Mouse (Mus musculus) midbrain, embryonic 13.5 days (tissue): ENCODE measurements around the gene Noct. TPM values are rescaled to one million over a fixed set of nuclear protein-coding genes. Genes with fewer than 3 reads are reported as not detected.

Experiments used
- ATAC-seq: fragments of 200-750 bp; cut with Nextera tagmentation; 2 replicates; pipeline ENCODE4 v1.8.0; 2017; ENCODE audit warnings: mild to moderate bottlenecking, moderate TSS enrichment, moderate library complexity
- H3K27ac ChIP-seq: fragments of 300-500 bp; sonication (generic); 2 replicates; pipeline ENCODE4 v1.5.1; 2015; ENCODE audit warnings: inconsistent platforms, mild to moderate bottlenecking, moderate library complexity
- H3K27me3 ChIP-seq: fragments of 300-500 bp; sonication (generic); 2 replicates; pipeline ENCODE4 v1.6.1; 2015; ENCODE audit warnings: mild to moderate bottlenecking, inconsistent platforms
- H3K36me3 ChIP-seq: fragments of 300-500 bp; sonication (generic); 2 replicates; pipeline ENCODE4 v1.6.1; 2015; ENCODE audit warnings: mild to moderate bottlenecking, inconsistent platforms
- H3K4me1 ChIP-seq: fragments of 300-500 bp; sonication (generic); replicated peaks from 2 replicates; pipeline ENCODE4 v1.6.1; 2015; ENCODE audit warnings: inconsistent platforms
- H3K4me2 ChIP-seq: fragments of 300-500 bp; sonication (generic); replicated peaks from 2 replicates; pipeline ENCODE4 v1.6.1; 2015; ENCODE audit warnings: moderate library complexity, mild to moderate bottlenecking, inconsistent platforms
- H3K4me3 ChIP-seq: fragments of 300-500 bp; sonication (generic); replicated peaks from 2 replicates; pipeline ENCODE4 v1.5.1; 2015; ENCODE audit warnings: mild to moderate bottlenecking, inconsistent platforms
- H3K9ac ChIP-seq: fragments of 300-500 bp; sonication (generic); replicated peaks from 2 replicates; pipeline ENCODE4 v1.6.1; 2015; ENCODE audit warnings: mild to moderate bottlenecking, inconsistent platforms
- H3K9me3 ChIP-seq: fragments of 300-500 bp; sonication (generic); 2 replicates; pipeline ENCODE4 v1.6.1; 2016; ENCODE audit warnings: mild to moderate bottlenecking, inconsistent platforms
- WGBS: fragments of 180-500 bp; shearing (Covaris S2); methylation state at CpG from one replicate; pipeline ENCODE4 v1.1.7; 2015; 5-methylcytosine and 5-hydroxymethylcytosine counted together
- polyA plus RNA-seq: library from polyadenylated mRNA; unstranded; fragments of >200 nt; fragmentation: Nextera tagmentation; extraction: Ambion mirVana; gene quantifications from 2 replicates; pipeline ENCODE4 v1.2.1, GENCODE M21; 2015

Gene Noct
- polyA plus RNA-seq, 1 experiment from 2014 or later: 17.8 TPM

DNA sequence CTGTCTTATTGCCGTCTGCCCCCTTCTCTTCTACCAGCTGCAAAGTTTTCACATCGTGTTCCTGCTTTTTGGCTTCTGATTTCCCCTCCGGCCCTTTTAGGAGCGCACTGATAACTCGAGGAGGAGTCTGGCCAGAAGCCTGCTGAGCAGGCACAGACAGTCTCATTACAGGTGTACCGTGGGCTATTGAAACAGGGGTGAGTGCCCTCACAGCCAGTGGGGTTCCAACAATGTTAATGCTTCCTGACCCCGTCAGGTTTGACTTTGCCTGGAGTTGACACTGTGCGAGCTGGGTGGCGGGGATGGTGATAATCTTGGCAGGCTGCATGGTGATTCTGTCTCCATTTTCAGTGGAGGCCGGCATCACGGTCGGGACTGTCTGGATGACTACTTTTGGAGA is 32.2 kb downstream of the Noct start:
- H3K4me3 ChIP-seq: no peak overlapping the region
- no peaks in the 10 kb centered on the region for H3K27me3 ChIP-seq
- peaks cover 74% of the 10 kb centered on the region for H3K36me3 ChIP-seq
- no peak for ATAC-seq
- no peak overlapping the region for H3K9ac ChIP-seq
- no peak overlapping the region for H3K27ac ChIP-seq
- H3K4me2 ChIP-seq: no peak overlapping the region
- no peaks in the 10 kb centered on the region for H3K4me1 ChIP-seq
- 90% methylated on average over 12 of the region's 12 CpGs for WGBS
- no peaks in the 10 kb centered on the region for H3K9me3 ChIP-seq

DNA sequence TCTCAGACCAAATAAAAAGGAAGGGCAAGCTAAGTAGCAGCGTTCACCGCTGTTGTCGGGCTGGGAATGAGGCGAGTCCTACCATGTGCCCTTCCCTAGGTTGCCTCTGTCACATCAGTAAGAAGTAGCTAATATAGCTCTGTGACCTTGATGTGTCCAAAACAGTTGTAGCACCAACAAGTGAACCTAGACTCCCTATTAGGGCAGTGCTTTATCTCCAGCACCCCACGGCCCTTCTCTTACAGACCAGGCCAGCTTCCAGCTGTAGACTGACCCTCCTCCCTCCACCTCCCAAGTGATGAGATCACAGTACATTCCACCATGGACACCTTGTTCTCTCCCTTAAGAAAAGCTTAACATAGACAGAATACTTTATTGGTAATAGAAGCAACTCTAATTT is 33.8 kb downstream of the Noct start:
- Histone ChIP-seq H3K36me3 (peaks cover 75% of the 10 kb centered on the region), H3K4me2 (no peak overlapping the region), H3K9me3 (no peaks in the 10 kb centered on the region), H3K27me3 (no peaks in the 10 kb centered on the region), H3K9ac (no peak overlapping the region), H3K27ac (no peak overlapping the region), H3K4me1 (no peaks in the 10 kb centered on the region), H3K4me3 (no peak overlapping the region)
- 96% methylated on average over 5 of the region's 5 CpGs for WGBS
- ATAC-seq: no peak

DNA sequence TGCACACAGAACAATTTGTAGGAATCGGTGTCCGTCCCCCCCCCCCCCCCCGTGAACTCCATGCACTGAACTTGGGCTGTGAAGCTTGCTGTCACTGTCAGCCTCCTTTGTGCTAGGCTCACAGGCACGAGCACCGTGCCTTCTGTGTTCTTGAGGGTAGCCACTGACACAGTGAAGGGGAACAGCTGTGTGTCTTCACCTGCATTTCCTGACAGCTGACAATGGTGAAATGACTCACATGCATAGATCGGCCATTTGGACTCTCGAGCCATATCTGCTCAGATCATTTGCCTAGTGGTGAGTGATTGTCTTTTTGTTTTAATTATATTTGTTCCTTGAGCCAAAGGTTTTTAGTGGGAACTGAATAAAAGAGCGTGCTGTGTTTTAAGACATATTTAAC is 38.7 kb downstream of the Noct start:
- peaks cover 63% of the 10 kb centered on the region for H3K36me3 ChIP-seq
- WGBS: 94% methylated on average over 8 of the region's 8 CpGs
- no peak for ATAC-seq

DNA sequence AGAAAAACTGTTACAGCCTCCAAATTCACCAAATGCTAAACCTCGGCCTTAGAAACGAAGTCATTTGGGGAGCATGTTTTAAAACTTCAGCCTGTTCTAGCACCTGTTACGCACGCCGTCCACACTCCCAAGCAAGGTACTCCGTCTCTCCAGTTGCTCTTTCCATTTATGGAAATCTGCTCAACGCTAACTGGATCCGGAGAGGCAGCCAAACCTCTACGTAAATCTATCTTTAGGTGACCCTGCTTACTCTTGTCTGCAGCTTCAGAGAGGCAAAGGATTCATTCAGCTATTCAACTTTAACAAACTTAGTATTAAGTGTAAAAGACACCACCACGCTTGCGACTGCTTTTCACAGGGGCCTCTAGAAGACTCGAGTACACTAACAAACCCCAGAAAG is 44.2 kb downstream of the Noct start:
- no peak for ATAC-seq
- Histone ChIP-seq H3K9me3 (no peaks in the 10 kb centered on the region), H3K9ac (no peak overlapping the region), H3K4me1 (no peaks in the 10 kb centered on the region), H3K27me3 (no peaks in the 10 kb centered on the region), H3K4me3 (no peak overlapping the region), H3K27ac (no peak overlapping the region), H3K4me2 (no peak overlapping the region), H3K36me3 (peaks cover 25% of the 10 kb centered on the region)
- WGBS: 91% methylated on average over 12 of the region's 12 CpGs

More for the DNA sequence above, 38.7 kb downstream of the Noct start:
- no peaks in the 10 kb centered on the region for H3K4me1 ChIP-seq
- no peak overlapping the region for H3K4me2 ChIP-seq
- H3K27me3 ChIP-seq: no peaks in the 10 kb centered on the region
- no peak overlapping the region for H3K4me3 ChIP-seq
- H3K9ac ChIP-seq: no peak overlapping the region
- no peaks in the 10 kb centered on the region for H3K9me3 ChIP-seq
- H3K27ac ChIP-seq: no peak overlapping the region

DNA sequence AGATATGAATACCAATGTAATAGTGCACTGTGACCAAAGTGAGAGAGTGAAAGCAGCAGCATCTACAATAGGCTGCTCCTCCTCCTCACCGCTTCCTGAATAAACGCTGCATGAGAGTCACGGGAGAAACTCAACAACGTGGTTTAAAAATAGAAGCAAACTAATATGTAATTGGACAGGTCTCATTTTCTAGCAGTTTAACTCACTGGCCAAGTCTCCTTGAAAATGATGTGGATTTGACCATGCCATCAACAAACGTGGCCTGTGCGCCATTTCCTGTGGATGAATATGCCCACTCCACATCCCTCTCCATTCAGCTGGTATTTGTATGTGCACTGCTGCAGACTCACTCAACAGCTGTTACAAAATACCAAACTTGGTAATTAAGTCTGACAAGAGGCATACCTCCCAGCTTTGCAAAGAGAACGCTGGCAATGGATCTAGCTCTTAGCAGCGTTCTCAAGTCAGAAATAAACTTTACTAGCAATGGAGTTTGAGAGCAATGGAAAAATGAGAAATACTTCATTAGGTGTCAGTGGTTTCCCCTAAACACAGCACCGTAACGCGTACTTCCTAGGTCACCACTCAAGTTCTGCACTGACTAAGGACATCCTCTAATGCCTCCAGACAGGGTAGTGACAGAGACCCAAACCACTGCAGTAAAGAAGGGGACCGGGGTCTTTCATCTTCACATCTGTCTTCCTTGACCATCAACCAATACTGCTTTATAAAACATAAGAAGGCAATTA is 46.0 kb downstream of the Noct start:
- no peak overlapping the region for H3K9ac ChIP-seq
- 91% methylated on average over 12 of the region's 12 CpGs for WGBS
- peaks cover 5% of the 10 kb centered on the region for H3K4me1 ChIP-seq
- no peak overlapping the region for H3K4me3 ChIP-seq
- no peaks in the 10 kb centered on the region for H3K27me3 ChIP-seq
- ATAC-seq: no peak
- H3K27ac ChIP-seq: no peak overlapping the region
- no peak overlapping the region for H3K4me2 ChIP-seq
- H3K9me3 ChIP-seq: no peaks in the 10 kb centered on the region
- H3K36me3 ChIP-seq: peaks cover 7% of the 10 kb centered on the region

DNA sequence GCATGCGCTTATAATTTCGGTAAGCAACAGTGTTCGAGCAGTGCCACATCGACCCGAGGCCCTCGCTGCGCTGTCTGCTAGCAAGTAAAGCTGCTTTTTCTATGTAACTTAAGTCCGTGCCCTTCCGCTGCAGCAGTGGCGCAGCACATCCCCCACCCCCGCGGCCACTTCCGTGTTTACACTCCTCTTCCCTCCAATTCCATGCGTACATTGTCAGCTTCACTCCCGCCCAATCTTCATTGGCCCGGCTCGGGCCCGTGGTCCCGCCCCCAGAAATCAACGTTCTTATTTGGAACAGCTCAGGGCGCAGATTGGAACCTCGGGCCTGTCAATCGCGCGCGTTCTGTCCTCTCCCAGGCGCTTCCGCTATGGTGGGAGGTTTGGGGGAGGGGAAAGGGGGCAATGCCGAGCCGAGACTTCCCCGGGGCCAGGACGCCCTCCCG is 51.7 kb downstream of the Noct start:
- Histone ChIP-seq H3K27me3 (no peaks in the 10 kb centered on the region), H3K36me3 (no peaks in the 10 kb centered on the region), H3K4me1 (peaks cover 21% of the 10 kb centered on the region), H3K4me3 (peak overlapping the region; percentile 98), H3K27ac (peak overlapping the region; percentile 95), H3K4me2 (peak overlapping the region; percentile 73), H3K9me3 (no peaks in the 10 kb centered on the region), H3K9ac (peak overlapping the region; percentile 89)
- peak; percentile 99 for ATAC-seq
- WGBS: 0% methylated on average over 32 of the region's 33 CpGs

DNA sequence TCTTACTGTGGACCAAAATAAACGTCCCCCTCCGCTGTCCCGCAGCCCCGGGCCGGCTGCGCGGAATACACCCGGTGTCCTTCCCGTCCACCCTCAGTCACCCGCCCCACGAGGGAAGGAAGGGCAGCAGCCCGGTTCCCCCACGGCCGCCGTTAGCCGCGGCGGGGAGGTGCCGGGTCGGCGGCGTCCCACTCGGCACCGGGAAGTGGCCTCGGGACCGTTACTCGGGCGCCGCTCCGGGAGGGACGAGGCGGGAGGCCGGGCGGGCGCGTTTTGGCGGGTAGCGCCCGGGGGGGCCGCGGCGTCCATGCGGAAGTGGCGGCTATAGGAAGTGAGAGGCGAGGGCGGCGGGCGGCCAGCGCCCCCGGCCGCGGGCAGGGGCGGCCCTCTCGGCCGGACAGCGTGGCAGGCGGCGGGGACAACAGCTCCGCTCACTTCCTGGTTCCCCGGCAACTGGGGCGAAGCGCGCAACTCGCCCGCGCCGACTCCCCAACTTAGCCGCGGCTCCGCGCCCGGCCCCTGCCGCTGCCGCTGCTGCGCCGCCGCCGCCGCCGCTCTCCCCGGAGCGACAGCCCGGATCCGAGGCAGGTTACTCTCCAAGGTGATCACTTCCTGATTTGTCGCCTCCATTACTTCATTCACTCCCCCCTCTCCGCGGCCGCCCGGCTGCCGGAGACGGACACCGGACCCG is 52.3 kb downstream of the Noct start:
- H3K9me3 ChIP-seq: no peaks in the 10 kb centered on the region
- H3K27ac ChIP-seq: peak overlapping the region; percentile 95
- no peaks in the 10 kb centered on the region for H3K36me3 ChIP-seq
- peak overlapping the region; percentile 73 for H3K4me2 ChIP-seq
- peak; percentile 38 for ATAC-seq
- peak overlapping the region; percentile 98 for H3K4me3 ChIP-seq
- H3K9ac ChIP-seq: peak overlapping the region; percentile 89
- H3K27me3 ChIP-seq: no peaks in the 10 kb centered on the region
- H3K4me1 ChIP-seq: peaks cover 21% of the 10 kb centered on the region
- 0% methylated on average over 69 of the region's 93 CpGs for WGBS

DNA sequence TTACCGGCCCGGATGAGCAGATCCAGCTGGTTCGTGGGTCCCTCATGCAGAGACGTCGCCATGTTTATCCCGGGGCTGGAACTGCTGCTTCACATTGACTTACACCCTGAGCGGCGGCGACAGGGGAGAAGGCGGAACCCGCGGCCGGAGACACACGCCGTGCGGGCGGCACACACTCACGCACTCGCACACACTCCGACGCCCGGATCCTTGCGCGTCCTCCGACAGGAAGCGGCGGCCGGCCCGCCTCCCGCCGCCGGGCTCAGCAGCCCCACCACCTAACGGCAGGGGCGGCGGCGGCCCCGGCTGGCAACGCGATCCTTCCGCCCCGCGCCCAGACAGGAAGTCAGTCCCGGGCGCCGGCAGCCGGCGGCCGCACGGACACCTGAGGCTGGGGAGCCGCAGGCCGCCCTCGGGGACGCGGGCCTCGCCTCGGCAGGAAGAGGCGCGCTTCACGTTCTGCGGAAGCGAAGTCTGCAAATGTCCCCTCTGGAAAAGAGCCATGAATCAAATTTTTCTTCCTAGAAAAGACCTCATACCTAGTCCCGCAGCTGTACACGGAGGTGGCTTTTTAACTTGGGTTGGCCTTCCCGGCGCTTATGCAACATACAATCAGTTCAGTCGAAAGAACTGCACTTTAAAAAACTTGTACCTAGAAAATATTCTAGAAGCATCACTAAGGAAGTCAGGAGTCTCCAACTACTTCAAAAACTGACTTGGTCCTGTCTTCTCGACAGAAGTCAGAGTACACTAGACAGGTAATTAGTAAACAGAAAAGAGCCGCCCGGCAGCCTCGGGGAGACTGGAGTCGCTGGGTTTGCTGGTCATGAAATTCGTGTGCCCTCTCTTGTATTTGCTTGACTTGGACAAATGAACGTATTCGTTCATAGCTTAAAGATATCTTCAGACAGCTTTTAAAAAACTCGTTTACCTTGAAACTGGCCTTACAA is 53.2 kb downstream of the Noct start:
- peak overlapping the region; percentile 73 for H3K4me2 ChIP-seq
- peak overlapping the region; percentile 89 for H3K9ac ChIP-seq
- no peaks in the 10 kb centered on the region for H3K9me3 ChIP-seq
- WGBS: 1% methylated on average over 69 of the region's 75 CpGs
- peaks cover 21% of the 10 kb centered on the region for H3K4me1 ChIP-seq
- H3K36me3 ChIP-seq: no peaks in the 10 kb centered on the region
- H3K27ac ChIP-seq: peak overlapping the region; percentile 95
- ATAC-seq: peak; percentile 69
- H3K4me3 ChIP-seq: peak overlapping the region; percentile 98
- no peaks in the 10 kb centered on the region for H3K27me3 ChIP-seq

DNA sequence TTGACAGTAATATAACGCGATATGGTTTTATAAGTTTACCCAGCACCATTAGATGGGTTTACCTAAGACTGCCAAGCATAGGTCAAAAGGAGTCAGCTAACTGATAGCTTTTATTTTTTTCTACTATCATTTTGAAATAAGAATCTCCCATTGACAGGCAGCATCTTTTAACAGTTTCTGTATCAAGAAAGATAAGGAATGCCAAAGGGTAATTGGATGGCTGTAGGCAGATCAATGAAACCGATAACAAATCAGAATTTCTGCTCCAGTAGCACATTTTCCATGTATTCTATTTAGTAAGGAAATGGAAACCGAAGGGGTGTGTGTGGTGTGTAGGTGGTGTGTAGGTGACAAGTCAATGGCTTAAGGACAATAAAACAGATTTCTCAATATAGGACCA is 54.2 kb downstream of the Noct start:
- H3K4me3 ChIP-seq: no peak overlapping the region
- no peaks in the 10 kb centered on the region for H3K36me3 ChIP-seq
- no peak overlapping the region for H3K27ac ChIP-seq
- H3K4me1 ChIP-seq: peaks cover 21% of the 10 kb centered on the region
- ATAC-seq: no peak
- no peaks in the 10 kb centered on the region for H3K27me3 ChIP-seq
- H3K9ac ChIP-seq: no peak overlapping the region
- WGBS: 77% methylated on average over 4 of the region's 4 CpGs
- no peak overlapping the region for H3K4me2 ChIP-seq
- no peaks in the 10 kb centered on the region for H3K9me3 ChIP-seq

DNA sequence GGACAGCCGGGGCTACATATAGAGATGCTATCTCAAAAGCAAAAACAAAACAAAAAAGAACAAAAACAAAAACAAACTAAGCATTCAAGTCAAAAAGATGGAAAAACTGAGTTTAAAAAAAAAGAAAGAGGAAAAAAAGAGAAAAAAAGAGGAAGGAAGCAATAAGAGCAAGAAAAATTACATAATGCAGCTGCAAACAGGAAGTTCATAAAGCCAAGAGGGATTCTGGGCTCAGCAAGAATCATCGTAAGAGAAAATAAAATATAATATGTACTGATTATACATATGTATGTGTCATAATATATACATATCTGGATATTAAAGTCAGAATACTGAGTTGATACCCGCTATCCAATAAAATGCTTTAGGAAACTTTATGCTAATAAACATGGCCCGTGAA is 57.5 kb downstream of the Noct start:
- Histone ChIP-seq H3K4me3 (no peak overlapping the region), H3K9me3 (no peaks in the 10 kb centered on the region), H3K4me1 (peaks cover 11% of the 10 kb centered on the region), H3K27me3 (no peaks in the 10 kb centered on the region), H3K4me2 (no peak overlapping the region), H3K36me3 (0 out of 2 replicates have a peak, but pooled peaks cover 10% of the 10 kb centered on the region), H3K9ac (no peak overlapping the region), H3K27ac (no peak overlapping the region)
- no peak for ATAC-seq
- WGBS: 95% methylated on average over 4 of the region's 4 CpGs

DNA sequence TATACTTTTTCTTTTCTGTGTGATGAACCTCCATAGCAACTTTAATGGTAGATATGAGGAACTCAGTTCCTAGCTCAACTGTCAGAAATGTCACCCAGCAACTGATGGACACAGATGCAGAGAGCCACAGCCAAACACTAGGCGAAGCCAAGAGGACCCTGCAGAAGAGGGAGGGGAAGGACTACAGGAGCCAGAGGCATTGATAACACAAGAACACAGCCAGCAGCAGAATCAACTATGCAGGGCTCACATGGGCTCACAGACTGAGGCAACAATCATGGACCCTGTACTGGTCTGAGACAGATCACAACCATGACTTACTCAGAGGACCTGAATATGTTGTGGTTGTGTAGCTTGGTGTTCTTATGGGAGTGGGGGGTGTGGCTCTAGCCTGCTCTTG is 60.1 kb downstream of the Noct start:
- Histone ChIP-seq H3K36me3 (0 out of 2 replicates have a peak, but pooled peaks cover 10% of the 10 kb centered on the region), H3K9ac (no peak overlapping the region), H3K9me3 (no peaks in the 10 kb centered on the region), H3K4me2 (no peak overlapping the region), H3K4me3 (no peak overlapping the region), H3K27me3 (no peaks in the 10 kb centered on the region), H3K27ac (no peak overlapping the region), H3K4me1 (no peaks in the 10 kb centered on the region)
- 93% methylated on average over 1 of the region's 1 CpGs for WGBS
- no peak for ATAC-seq
